Mouse (Mus musculus): Measurements from ENCODE around the gene Gm42420.
A peak's percentile ranks its signal among the peaks of the same experiment; 100 is the strongest.

The Gm42420 gene

GRCm38 (mm10) chr6:39585517-39585916 lies at the start of gene Gm42420:
TSS of gene Gm42420 (plus strand) at chr6:39585753.
- no peak for DNase-seq

GRCm38 (mm10) chr6:39536621-39537020 lies 48.9 kb upstream of the Gm42420 start:
- no peak for DNase-seq

- DNase-seq: no peak
Measured at GRCm38 (mm10) chr6:39537276-39537675, 48.3 kb upstream of the Gm42420 start.

DNA sequence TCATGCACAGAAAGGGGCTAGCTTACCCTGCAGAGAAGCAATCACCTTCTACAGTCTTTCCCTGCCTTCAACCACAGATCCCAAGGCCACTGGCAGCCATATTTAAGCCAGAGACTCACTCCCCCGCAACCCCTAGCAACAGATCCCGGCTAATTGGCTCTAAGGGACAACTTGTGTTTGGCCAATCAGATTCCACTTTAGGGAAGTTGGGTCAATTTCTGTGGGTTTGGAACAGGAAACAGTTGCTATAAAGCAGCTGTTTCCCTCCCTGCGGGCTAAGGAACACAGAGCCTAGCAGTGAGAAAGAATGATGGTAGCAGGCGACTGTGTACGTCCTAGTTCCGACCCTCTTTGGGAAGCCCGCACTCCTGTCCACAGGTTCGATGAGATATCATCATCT lies 47.3 kb upstream of the Gm42420 start:
- no peak for DNase-seq

GRCm38 (mm10) chr6:39539679-39540155 lies 45.8 kb upstream of the Gm42420 start:
- DNase-seq: no peak

- no peak for DNase-seq
Measured at GRCm38 (mm10) chr6:39540563-39540962, 45.0 kb upstream of the Gm42420 start.

- peak; percentile 18 to 24 for DNase-seq
Measured at GRCm38 (mm10) chr6:39542631-39543597, 42.6 kb upstream of the Gm42420 start.

GRCm38 (mm10) chr6:39543769-39544420 lies 41.7 kb upstream of the Gm42420 start:
- DNase-seq: no peak

DNA sequence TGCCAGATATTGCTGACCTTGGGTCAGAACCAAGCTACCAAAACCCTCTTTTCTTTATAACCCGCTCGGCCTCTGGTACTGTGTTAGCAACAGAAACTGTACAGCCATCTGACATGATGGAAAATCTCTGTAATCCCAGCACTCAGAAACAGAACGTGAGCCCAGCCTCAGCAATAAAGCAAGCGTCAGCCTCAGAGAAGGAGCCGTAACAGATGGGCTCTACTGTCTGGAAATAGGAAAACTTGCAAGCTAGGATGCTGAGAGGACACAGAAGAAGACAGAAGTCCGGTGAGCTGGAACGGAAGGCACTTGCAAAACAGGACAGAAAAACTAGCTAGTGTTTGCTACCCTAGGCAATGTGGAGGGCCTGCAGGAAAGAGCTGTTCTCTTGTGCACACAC lies 40.1 kb upstream of the Gm42420 start:
- no peak for DNase-seq

GRCm38 (mm10) chr6:39548030-39548429 lies 37.5 kb upstream of the Gm42420 start:
- DNase-seq: no peak

DNA sequence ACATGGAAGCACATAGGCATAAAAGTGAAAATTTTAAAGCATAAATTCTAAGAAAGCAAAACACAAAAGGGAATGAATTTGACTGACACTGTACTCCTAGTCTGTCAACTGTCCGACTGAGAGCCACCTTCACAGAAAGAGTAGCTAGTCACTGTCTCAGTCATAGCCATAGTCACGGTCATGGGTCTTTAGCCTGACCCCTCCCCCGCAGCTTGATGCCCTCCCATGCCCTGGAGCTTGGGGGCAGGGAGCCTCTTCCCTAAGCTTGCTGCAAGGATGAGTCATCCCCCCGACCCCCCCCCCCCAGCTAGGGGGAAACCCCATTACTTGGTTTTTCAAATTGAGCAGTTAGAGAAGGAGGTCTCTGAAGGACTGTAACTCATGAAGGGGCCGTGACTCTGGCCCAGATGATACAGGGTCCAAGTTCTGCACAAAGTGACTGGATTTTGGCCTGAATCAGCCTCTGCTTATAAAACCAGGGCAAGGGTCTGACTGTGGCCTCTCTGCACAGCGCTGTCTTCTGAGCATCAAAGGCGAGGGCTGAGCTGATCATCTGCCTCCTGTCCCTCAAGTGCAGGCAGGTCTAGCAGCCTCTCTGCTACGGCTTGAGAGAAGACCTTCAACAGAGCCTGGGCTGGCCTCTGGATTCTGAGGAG lies 33.4 kb upstream of the Gm42420 start:
- no peak for DNase-seq

DNA sequence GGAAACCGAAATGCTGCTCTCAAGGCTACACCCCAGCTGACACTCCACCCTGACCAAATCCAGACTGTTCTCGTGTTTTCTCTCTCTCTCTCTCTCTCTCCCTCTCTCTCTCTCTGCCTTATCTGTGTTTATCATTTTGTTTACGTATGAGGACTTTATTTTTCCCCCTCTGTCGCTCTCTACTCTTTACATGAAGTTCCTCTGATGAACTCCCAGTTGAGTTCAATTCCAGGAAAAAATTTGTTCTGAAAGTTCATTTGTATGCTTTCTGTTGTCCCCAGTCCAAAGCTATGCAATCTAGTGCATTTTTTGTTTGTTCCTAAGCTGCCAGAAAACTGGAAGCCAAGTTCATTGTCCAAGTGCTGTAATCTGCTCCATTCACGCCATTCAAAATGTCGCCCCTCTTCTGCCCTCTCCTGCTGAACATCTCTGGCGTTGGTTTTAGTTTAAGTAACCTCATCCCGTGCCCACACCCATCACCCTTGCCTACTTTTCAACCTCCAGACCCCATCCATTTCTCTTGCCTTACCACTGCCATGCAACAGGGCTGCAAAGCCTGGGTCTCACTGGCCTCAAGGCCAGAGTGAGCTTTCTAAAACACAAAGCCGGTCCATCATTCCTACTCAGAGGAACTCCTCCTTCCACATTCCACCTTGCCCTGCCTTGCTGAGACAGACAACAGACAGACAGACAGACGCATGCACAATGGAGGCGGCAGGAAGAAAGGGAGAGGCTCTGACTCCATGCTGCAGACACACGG lies 30.5 kb upstream of the Gm42420 start:
- DNase-seq: no peak

- DNase-seq: no peak
Measured at GRCm38 (mm10) chr6:39555648-39555945, 30.0 kb upstream of the Gm42420 start.

- DNase-seq: peak; percentile 17 to 27
Measured at GRCm38 (mm10) chr6:39556900-39557659, 28.5 kb upstream of the Gm42420 start.

DNA sequence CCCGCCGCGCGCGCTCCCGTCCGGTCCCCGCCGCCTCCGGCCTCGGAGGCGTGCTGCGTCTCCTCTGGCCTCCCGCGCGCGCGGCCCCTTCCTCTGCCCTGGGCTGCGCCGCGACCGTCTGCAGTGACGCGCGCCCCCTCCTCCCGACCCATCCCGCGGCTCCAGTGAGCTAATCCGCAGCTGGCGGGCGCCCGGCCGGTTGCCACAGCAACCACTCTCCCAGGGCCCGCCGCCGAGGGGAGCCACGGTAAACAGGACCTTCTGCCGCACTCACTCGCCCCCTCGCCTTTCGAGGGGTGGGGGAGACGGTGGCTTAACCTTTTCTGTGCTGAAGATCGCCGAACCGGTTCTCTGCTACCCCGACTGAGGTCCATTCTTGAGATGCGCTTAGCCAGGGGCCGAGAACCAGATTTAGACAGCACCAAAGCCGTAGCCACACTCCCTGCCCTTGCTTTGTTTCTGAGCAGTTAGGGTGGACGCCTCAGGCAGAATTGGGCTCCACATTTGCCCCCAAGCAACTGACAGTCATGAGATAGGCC lies 27.8 kb upstream of the Gm42420 start, which contains the start of gene Dennd2a:
Gene Dennd2a (minus strand): TSS at position 145 of the 539 bp plus-strand sequence.
- peak; percentile 35 to 53 for DNase-seq

- no peak for DNase-seq
Measured at GRCm38 (mm10) chr6:39559276-39559939, 26.1 kb upstream of the Gm42420 start.

DNA sequence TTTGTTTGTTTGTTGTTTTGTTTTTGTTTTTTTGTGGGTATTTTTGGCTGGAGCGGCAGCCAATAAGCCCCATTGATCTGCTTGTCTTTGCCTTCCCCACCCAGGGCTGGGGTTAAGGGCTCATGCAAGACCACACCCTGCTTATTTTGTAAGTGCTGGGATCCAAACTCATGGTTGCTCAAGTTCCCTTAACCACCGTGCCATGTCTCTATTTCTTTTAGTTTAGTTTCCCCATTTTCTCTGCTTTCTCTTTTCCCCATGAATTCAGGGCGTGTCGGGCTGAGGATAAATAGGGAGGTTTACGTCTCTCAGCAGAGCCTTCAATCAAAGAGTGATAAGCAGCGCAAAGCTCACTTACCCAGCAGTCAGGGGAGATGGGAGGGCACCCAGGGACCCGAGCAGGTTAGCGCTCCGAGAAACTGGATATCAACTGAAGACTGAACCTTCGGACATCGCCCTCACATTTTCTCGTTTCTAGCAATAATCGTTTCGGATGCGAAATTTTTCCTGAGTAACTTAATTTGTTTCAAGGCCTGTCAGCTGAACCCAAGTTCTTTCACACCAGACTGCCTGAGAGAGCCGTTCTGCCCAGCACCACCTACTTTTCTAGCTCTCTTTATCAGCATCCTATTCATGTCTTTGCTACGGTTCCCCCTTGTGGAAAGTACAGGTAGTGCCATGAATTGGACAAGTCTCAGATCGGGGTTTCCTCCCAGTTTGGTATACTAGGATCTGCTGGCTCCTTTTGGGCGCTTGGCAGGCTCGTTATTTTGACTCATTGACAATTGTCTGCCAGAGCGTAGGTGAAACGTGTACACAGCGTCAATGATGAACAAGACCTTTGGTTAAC lies 23.2 kb upstream of the Gm42420 start:
- DNase-seq: peak; percentile 42 to 51

DNA sequence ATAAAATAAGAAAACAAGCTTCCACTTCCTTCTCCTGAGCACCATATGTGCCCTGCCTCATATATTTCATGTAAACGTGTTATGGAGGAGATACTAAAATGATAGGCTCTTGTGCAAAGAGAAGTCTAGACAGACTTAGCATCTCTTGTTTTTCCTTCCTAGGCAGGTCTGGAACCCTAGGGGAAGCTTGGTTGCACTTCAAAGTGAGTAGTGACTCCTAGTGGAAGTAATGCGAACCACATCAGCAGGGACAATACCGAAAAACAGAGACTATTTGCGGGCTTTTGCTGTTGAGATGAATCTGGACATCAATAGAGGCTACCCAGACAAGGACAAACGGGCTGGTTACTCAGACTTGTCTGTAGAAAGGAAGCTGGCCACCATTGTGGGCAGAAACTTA lies 18.0 kb upstream of the Gm42420 start:
- DNase-seq: no peak

GRCm38 (mm10) chr6:39570426-39570825 lies 15.1 kb upstream of the Gm42420 start:
- no peak for DNase-seq
